Mouse (Mus musculus): ENCODE measurements around the gene Lrba. TPM values are rescaled to one million over a fixed set of nuclear protein-coding genes. Genes with fewer than 3 reads are reported as not detected.

Lrba gene
- polyA plus RNA-seq, 1 experiment from 2014 or later: 8.8 TPM

- 0 out of 2 replicates have a peak overlapping the region, but pooled peaks have one; percentile 21 for H3K4me2 ChIP-seq (replicated peaks; ENCODE audit: low read depth)
- H3K36me3 ChIP-seq (ENCODE audit: control insufficient read depth, insufficient read depth): no peaks in the 10 kb centered on the region
- no peak overlapping the region for H3K27ac ChIP-seq (ENCODE audit: low read depth, low read length)
Measured at GRCm38 (mm10) chr3:86687571-86688209, 463.2 kb downstream of the Lrba start.

GRCm38 (mm10) chr3:86688438-86688837, 464.0 kb downstream of the Lrba start:
- H3K4me3 ChIP-seq (ENCODE audit: low read depth, low read length): no peak overlapping the region
- no peaks in the 10 kb centered on the region for H3K27me3 ChIP-seq (replicated peaks; ENCODE audit: control insufficient read depth, insufficient read depth, low read length)
- TF ChIP-seq CTCF (IDR thresholded peaks at IDR 0.05; ENCODE audit: low read depth): no peak
- no peak overlapping the region for H3K9ac ChIP-seq (ENCODE audit: low read depth, low read length)
- no peak for ATAC-seq
- H3K4me1 ChIP-seq (replicated peaks; ENCODE audit: control insufficient read depth, insufficient read depth, low read length): no peaks in the 10 kb centered on the region
- H3K4me2 ChIP-seq (replicated peaks; ENCODE audit: low read depth): no peak overlapping the region
- no peak overlapping the region for H3K27ac ChIP-seq (ENCODE audit: low read depth, low read length)
- H3K36me3 ChIP-seq (ENCODE audit: control insufficient read depth, insufficient read depth): no peaks in the 10 kb centered on the region
- no peaks in the 10 kb centered on the region for H3K9me3 ChIP-seq (ENCODE audit: control insufficient read depth)
- 70% methylated on average over 1 of the region's 1 CpGs for WGBS

More at GRCm38 (mm10) chr3:86687571-86688209, 463.2 kb downstream of the Lrba start:
- no peak for ATAC-seq
- no peaks in the 10 kb centered on the region for H3K9me3 ChIP-seq (ENCODE audit: control insufficient read depth)
- no peak for TF ChIP-seq CTCF (IDR thresholded peaks at IDR 0.05; ENCODE audit: low read depth)
- no peak overlapping the region for H3K4me3 ChIP-seq (ENCODE audit: low read depth, low read length)
- H3K9ac ChIP-seq (ENCODE audit: low read depth, low read length): no peak overlapping the region
- no peaks in the 10 kb centered on the region for H3K27me3 ChIP-seq (replicated peaks; ENCODE audit: control insufficient read depth, insufficient read depth, low read length)
- 53% methylated on average over 7 of the region's 7 CpGs for WGBS
- no peaks in the 10 kb centered on the region for H3K4me1 ChIP-seq (replicated peaks; ENCODE audit: control insufficient read depth, insufficient read depth, low read length)

- Histone ChIP-seq H3K9me3 (ENCODE audit: control insufficient read depth) (no peaks in the 10 kb centered on the region), H3K36me3 (ENCODE audit: control insufficient read depth, insufficient read depth) (no peaks in the 10 kb centered on the region), H3K27ac (ENCODE audit: low read depth, low read length) (no peak overlapping the region), H3K4me1 (replicated peaks; ENCODE audit: control insufficient read depth, insufficient read depth, low read length) (no peaks in the 10 kb centered on the region), H3K4me2 (replicated peaks; ENCODE audit: low read depth) (no peak overlapping the region), H3K9ac (ENCODE audit: low read depth, low read length) (no peak overlapping the region), H3K27me3 (replicated peaks; ENCODE audit: control insufficient read depth, insufficient read depth, low read length) (no peaks in the 10 kb centered on the region), H3K4me3 (ENCODE audit: low read depth, low read length) (no peak overlapping the region)
- TF ChIP-seq CTCF (IDR thresholded peaks at IDR 0.05; ENCODE audit: low read depth): peak; percentile 40
- WGBS: 28% methylated on average over 7 of the region's 7 CpGs
- ATAC-seq: no peak
Measured at GRCm38 (mm10) chr3:86689305-86689704, 464.8 kb downstream of the Lrba start.

GRCm38 (mm10) chr3:86692779-86693178, 468.3 kb downstream of the Lrba start:
- ATAC-seq: no peak
- Histone ChIP-seq H3K4me2 (replicated peaks; ENCODE audit: low read depth) (no peak overlapping the region), H3K4me1 (replicated peaks; ENCODE audit: control insufficient read depth, insufficient read depth, low read length) (no peaks in the 10 kb centered on the region), H3K9me3 (ENCODE audit: control insufficient read depth) (no peaks in the 10 kb centered on the region), H3K27me3 (replicated peaks; ENCODE audit: control insufficient read depth, insufficient read depth, low read length) (no peaks in the 10 kb centered on the region), H3K27ac (ENCODE audit: low read depth, low read length) (no peak overlapping the region), H3K9ac (ENCODE audit: low read depth, low read length) (no peak overlapping the region), H3K36me3 (ENCODE audit: control insufficient read depth, insufficient read depth) (no peaks in the 10 kb centered on the region), H3K4me3 (ENCODE audit: low read depth, low read length) (no peak overlapping the region)
- TF ChIP-seq CTCF (IDR thresholded peaks at IDR 0.05; ENCODE audit: low read depth): no peak

GRCm38 (mm10) chr3:86693553-86693952, 469.1 kb downstream of the Lrba start:
- Histone ChIP-seq H3K4me3 (ENCODE audit: low read depth, low read length) (no peak overlapping the region), H3K4me2 (replicated peaks; ENCODE audit: low read depth) (no peak overlapping the region), H3K4me1 (replicated peaks; ENCODE audit: control insufficient read depth, insufficient read depth, low read length) (no peaks in the 10 kb centered on the region), H3K36me3 (ENCODE audit: control insufficient read depth, insufficient read depth) (no peaks in the 10 kb centered on the region), H3K27me3 (replicated peaks; ENCODE audit: control insufficient read depth, insufficient read depth, low read length) (no peaks in the 10 kb centered on the region), H3K27ac (ENCODE audit: low read depth, low read length) (no peak overlapping the region), H3K9me3 (ENCODE audit: control insufficient read depth) (no peaks in the 10 kb centered on the region), H3K9ac (ENCODE audit: low read depth, low read length) (no peak overlapping the region)
- 81% methylated on average over 7 of the region's 7 CpGs for WGBS
- TF ChIP-seq CTCF (IDR thresholded peaks at IDR 0.05; ENCODE audit: low read depth): no peak
- ATAC-seq: no peak

GRCm38 (mm10) chr3:86698947-86699346, 474.5 kb downstream of the Lrba start:
- H3K27me3 ChIP-seq (replicated peaks; ENCODE audit: control insufficient read depth, insufficient read depth, low read length): no peaks in the 10 kb centered on the region
- no peaks in the 10 kb centered on the region for H3K4me1 ChIP-seq (replicated peaks; ENCODE audit: control insufficient read depth, insufficient read depth, low read length)
- no peaks in the 10 kb centered on the region for H3K36me3 ChIP-seq (ENCODE audit: control insufficient read depth, insufficient read depth)
- no peak overlapping the region for H3K27ac ChIP-seq (ENCODE audit: low read depth, low read length)
- H3K9me3 ChIP-seq (ENCODE audit: control insufficient read depth): no peaks in the 10 kb centered on the region
- H3K4me3 ChIP-seq (ENCODE audit: low read depth, low read length): no peak overlapping the region
- whole genome bisulfite sequencing: 52% methylated on average over 2 of the region's 2 CpGs
- ATAC-seq: no peak
- H3K9ac ChIP-seq (ENCODE audit: low read depth, low read length): no peak overlapping the region
- H3K4me2 ChIP-seq (replicated peaks; ENCODE audit: low read depth): no peak overlapping the region
- TF ChIP-seq CTCF (IDR thresholded peaks at IDR 0.05; ENCODE audit: low read depth): no peak
